Mouse (Mus musculus): ENCODE results near the gene Olfr466.

Olfr466 gene

GRCm38 (mm10) chr13:65149940-65150339 lies at the start of gene Olfr466:
Gene Olfr466, plus strand, starts transcription at chr13:65150240.
- DNase-seq, result no peak

GRCm38 (mm10) chr13:65100678-65101077 lies 49.4 kb upstream of the Olfr466 start:
- no peak for DNase-seq

- no peak for DNase-seq
Observed at GRCm38 (mm10) chr13:65101232-65101631, 48.8 kb upstream of the Olfr466 start.

- peak in 1 of 2 experiments; percentile 11 for DNase-seq
Observed at GRCm38 (mm10) chr13:65111961-65112360, 38.1 kb upstream of the Olfr466 start.

- peak; percentile 92 to 95 for DNase-seq
Observed at GRCm38 (mm10) chr13:65112459-65113110, 37.5 kb upstream of the Olfr466 start, which contains the start of gene Mfsd14b. Gene Mfsd14b, minus strand, starts transcription at chr13:65112975.

- DNase-seq, result no peak
Observed at GRCm38 (mm10) chr13:65113239-65113638, 36.8 kb upstream of the Olfr466 start.

GRCm38 (mm10) chr13:65120984-65121383 lies 29.1 kb upstream of the Olfr466 start:
- no peak for DNase-seq

- DNase-seq, result no peak
Observed at GRCm38 (mm10) chr13:65122111-65122510, 27.9 kb upstream of the Olfr466 start.

GRCm38 (mm10) chr13:65127063-65127847 lies 22.8 kb upstream of the Olfr466 start:
- DNase-seq, result no peak

GRCm38 (mm10) chr13:65137789-65138188 lies 12.3 kb upstream of the Olfr466 start, which contains the start of gene Olfr465-ps1:
Gene Olfr465-ps1, plus strand, starts transcription at chr13:65138089.
- no peak for DNase-seq

GRCm38 (mm10) chr13:65174102-65174501 lies 24.1 kb downstream of the Olfr466 start:
- DNase-seq, result no peak

- peak; percentile 38 to 53 for DNase-seq
Observed at GRCm38 (mm10) chr13:65175734-65176471, 25.9 kb downstream of the Olfr466 start.

- DNase-seq, result peak; percentile 1
Observed at GRCm38 (mm10) chr13:65176472-65177091, 26.5 kb downstream of the Olfr466 start.

- DNase-seq, result no peak
Observed at GRCm38 (mm10) chr13:65200667-65201066, 50.6 kb downstream of the Olfr466 start.

Measured in cerebellum, postnatal 10 days (tissue).